Mouse (Mus musculus) kidney, adult 2 months (tissue): ENCODE measurements around the gene Aurkb. TPM values are rescaled to one million over a fixed set of nuclear protein-coding genes. Genes with fewer than 3 reads are reported as not detected.

Experiments
- DNase-seq: peaks from one replicate; pipeline ENCODE4 v3.0.0; 2021
- H3K27ac ChIP-seq: fragments of 200-500 bp; 2 replicates; pipeline ENCODE4 v1.5.1; 2012; ENCODE audit warnings: low read depth, low read length, control low read depth, inconsistent platforms; ENCODE audit not compliant: insufficient read depth
- H3K27me3 ChIP-seq: fragments of 200-500 bp; replicated peaks from 2 replicates; pipeline ENCODE4 v1.6.1; 2012; ENCODE audit warnings: mild to moderate bottlenecking, moderate library complexity, low read length, inconsistent platforms; ENCODE audit not compliant: control insufficient read depth, insufficient read depth
- H3K36me3 ChIP-seq: fragments of 200-500 bp; 2 replicates; pipeline ENCODE4 v1.6.1; 2012; ENCODE audit warnings: mild to moderate bottlenecking, moderate library complexity, low read length, inconsistent platforms; ENCODE audit not compliant: control insufficient read depth, insufficient read depth
- H3K4me1 ChIP-seq: fragments of 200-500 bp; 2 replicates; pipeline ENCODE4 v1.6.1; 2011; ENCODE audit warnings: low read length; ENCODE audit not compliant: control insufficient read depth, insufficient read depth
- H3K4me3 ChIP-seq: fragments of 200-500 bp; 2 replicates; pipeline ENCODE4 v1.5.1; 2011; ENCODE audit warnings: mild to moderate bottlenecking, low read depth, low read length, control low read depth; ENCODE audit not compliant: insufficient read depth
- CTCF ChIP-seq: fragments of 200-500 bp; conservative IDR thresholded peaks from 2 replicates; pipeline ENCODE4 v1.5.1; 2011; ENCODE audit warnings: low read depth, mild to moderate bottlenecking, control low read depth, low read length, moderate library complexity, mixed read lengths; ENCODE audit not compliant: insufficient read depth, insufficient read length
- POLR2A ChIP-seq: fragments of 200-500 bp; IDR thresholded peaks from one replicate; pipeline ENCODE4 v1.6.1; 2011; ENCODE audit warnings: low read depth, low read length, control low read depth
- WGBS: fragments of 180-500 bp; shearing (Covaris S2); methylation state at CpG from one replicate; pipeline ENCODE4 v1.1.7; 2018; 5-methylcytosine and 5-hydroxymethylcytosine counted together
- polyA plus RNA-seq: library from polyadenylated mRNA; depleted of rRNA; stranded (reverse); fragments of >200 nt; gene quantifications from 2 replicates; pipeline ENCODE4 v1.2.3, GENCODE M21; 2012

Gene Aurkb
- polyA plus RNA-seq, 1 experiment = 1.7 TPM

DNA sequence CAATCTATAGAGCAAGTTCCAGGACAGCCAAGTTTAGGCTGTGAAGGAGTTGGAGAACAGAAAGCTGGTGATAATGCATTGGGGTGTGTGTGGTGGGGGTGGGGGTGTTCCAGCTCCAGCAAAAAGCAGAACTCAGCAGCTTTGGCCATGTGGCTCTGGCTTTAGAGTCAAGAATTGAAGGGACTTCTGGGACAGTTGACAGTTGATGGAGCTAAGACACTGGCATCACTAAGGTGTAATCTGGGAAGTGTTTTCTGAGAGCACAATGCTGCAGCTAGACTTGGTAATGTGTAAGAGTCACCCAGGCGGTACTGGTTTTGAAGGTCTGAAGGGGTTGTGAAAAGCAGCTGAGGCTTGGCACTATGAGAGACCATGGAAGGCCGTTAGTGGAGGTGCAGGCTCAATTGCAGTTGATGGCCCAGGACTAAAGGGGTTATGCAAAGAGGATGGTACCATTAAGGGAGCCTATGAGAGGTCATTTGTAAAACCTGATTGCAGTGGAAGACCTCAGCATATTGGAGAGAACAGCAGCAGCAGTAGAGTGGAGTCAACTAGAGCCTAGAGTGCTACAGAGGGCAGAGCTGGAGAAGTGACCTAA lies 7.5 kb downstream of the Aurkb start:
- 75% methylated on average over 2 of the region's 2 CpGs for WGBS
- TF ChIP-seq CTCF (no peak), POLR2A (no peak)
- H3K36me3 ChIP-seq = no peaks in the 10 kb centered on the region

DNA sequence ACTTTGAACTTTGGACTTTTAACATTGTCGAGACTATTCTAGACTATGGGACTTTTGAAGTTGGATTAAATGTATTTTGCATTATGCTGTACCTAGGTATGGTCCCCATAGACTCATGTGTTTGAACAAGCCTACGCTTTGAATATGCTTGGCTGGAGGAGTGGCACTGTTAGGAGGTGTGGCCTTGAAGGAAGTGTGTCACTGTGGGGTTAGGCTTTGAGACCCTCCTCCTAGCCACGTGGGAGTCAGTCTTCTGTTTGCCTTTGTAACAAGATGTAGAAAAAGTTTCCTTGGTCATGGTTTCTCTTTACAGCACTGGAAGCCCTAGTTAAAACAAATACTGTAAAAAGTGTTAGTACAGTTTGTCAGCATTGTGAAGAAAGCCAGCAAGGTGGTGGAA lies 8.4 kb downstream of the Aurkb start:
- WGBS = 57% methylated on average over 3 of the region's 3 CpGs
- H3K36me3 ChIP-seq = no peaks in the 10 kb centered on the region

More for the DNA sequence above, 7.5 kb downstream of the Aurkb start:
- Histone ChIP-seq H3K27ac (no peak overlapping the region), H3K4me3 (no peak overlapping the region), H3K4me1 (no peaks in the 10 kb centered on the region), H3K27me3 (no peaks in the 10 kb centered on the region)
- DNase-seq = no peak

DNA sequence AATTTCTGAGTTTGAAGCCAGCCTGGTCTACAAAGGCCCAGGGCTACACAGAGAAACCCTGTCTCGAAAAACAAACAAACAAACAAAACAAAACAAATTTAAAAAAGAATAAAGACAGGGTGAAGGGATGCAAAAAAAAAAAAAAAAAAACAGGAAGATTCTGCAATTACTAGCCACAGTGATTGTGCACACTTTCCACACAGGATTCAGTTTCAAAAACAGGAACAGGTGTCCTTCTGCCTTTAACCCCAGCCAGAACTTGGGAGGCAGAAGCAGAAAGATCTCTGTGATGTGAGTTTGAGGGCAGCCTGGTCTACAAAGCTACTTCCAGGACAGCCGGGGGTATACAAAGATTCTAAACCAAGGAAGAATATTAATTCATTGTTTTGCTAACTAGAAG lies 12.8 kb downstream of the Aurkb start:
- Histone ChIP-seq H3K27me3 (no peaks in the 10 kb centered on the region), H3K27ac (no peak overlapping the region; the same call in 1 of the 2 replicates), H3K4me3 (peak overlapping the region; percentile 79; the same call in 1 of the 2 replicates), H3K4me1 (peaks cover 4% of the 10 kb centered on the region), H3K36me3 (no peaks in the 10 kb centered on the region)
- TF ChIP-seq CTCF = no peak
- TF ChIP-seq POLR2A = no peak
- 58% methylated on average over 2 of the region's 2 CpGs for WGBS
- no peak for DNase-seq

More for the DNA sequence above, 8.4 kb downstream of the Aurkb start:
- no peak overlapping the region for H3K4me3 ChIP-seq
- no peak for DNase-seq
- H3K27ac ChIP-seq = no peak overlapping the region
- no peak for TF ChIP-seq CTCF
- no peak for TF ChIP-seq POLR2A
- H3K27me3 ChIP-seq = no peaks in the 10 kb centered on the region
- H3K4me1 ChIP-seq = no peaks in the 10 kb centered on the region

DNA sequence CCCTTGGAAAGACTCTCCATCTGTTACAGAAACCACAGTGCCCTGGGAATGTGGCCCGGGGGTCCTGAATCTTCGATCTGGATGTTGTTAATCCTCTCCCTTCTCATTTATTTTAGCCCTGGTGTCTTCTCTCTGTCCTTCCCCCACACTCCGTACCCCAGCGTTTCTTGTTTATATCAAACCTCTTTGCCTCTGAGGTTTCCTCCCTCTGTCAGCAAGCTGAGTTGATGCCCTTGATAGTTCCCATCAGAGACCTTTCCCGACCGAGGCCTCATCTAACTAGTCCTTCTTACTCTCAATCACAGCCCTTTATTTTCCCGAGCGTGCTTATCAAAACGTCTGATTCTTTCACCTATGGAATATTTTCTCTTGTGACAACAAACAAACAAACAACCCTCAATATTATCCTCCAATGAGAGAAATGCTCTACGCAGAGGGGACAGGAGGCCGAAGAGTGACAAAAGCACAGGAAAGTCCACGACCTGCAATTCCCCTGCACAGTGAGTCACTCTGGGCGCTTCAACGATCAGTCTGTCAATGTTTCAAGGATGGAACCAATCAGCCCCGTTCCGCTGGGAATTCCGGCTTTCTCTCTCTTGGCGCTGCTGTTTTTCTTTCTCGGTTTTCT lies 13.4 kb downstream of the Aurkb start:
- H3K4me3 ChIP-seq = peak overlapping the region; percentile 79
- peak; percentile 22 for DNase-seq
- no peak for TF ChIP-seq POLR2A
- TF ChIP-seq CTCF = no peak
- no peaks in the 10 kb centered on the region for H3K36me3 ChIP-seq
- H3K27ac ChIP-seq = peak overlapping the region; percentile 85
- H3K4me1 ChIP-seq = peaks cover 4% of the 10 kb centered on the region
- under 1% methylated on average over 19 of the region's 19 CpGs for WGBS
- no peaks in the 10 kb centered on the region for H3K27me3 ChIP-seq

DNA sequence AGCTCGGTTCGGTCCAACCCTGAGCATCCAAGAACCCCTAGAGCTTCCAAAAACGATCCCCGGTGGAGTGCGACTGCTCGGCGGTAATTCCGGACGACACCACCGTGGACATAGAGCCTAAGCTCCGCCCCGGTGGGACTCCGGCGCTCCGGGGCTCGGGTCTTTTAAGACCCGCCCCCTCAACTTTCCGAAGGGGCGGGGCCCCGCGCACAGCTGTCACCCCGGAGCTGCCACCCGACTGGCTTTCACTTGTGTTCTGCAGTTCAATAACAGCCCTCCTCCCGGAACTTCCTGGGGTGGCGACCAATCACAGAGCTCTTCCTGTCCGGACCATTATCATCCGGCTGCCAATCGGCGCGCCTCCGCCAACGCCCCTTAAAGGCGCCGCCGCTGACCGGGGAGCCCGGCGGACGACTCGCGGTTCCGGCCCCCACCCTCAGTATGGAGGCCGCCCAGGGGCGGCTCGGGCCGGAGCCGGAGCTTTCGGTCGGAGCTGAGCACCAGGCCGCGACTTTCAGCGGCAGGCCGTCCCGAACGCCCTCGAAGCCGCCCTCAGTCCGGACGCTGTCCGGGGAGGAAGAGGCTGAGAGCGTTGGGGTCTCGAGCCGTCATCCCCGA lies 14.0 kb downstream of the Aurkb start, which contains the start of gene Borcs6:
Gene Borcs6 (plus strand): TSS at position 361 of the 618 bp plus-strand sequence.
- Histone ChIP-seq H3K27me3 (no peaks in the 10 kb centered on the region), H3K4me1 (peaks cover 10% of the 10 kb centered on the region), H3K27ac (peak within 1 kb of the TSS; percentile 85), H3K4me3 (peak within 1 kb of the TSS; percentile 79), H3K36me3 (no peaks in the 10 kb centered on the region)
- TF ChIP-seq CTCF = no peak
- peak; percentile 57 for TF ChIP-seq POLR2A
- under 1% methylated on average over 64 of the region's 64 CpGs for WGBS
- peak; percentile 99 for DNase-seq

DNA sequence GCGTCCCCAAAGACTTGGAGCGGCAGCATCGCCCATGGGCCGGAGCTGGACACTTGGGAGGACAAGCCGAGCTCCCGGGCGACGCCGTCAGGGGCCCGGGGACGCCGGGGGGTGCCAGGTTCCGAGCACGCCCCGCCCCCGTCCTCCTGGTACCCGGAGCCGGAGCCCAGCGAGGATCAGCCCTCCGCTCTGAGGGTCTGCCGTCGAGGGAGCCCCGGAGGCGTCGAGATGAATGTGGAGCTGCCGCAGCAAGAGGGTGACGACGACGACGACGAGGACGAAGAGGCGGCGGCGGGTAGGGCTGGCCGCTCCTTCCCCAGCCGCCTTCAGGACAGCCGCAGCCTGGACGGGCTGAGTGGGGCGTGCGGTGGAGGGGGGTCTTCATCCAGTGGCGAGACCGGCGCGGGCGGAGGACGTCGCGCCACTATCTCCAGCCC lies 14.5 kb downstream of the Aurkb start:
- no peaks in the 10 kb centered on the region for H3K36me3 ChIP-seq
- H3K27me3 ChIP-seq = no peaks in the 10 kb centered on the region
- peaks cover 12% of the 10 kb centered on the region for H3K4me1 ChIP-seq
- no peak for DNase-seq
- peak overlapping the region; percentile 74 for H3K27ac ChIP-seq
- under 1% methylated on average over 49 of the region's 49 CpGs for WGBS
- peak overlapping the region; percentile 62 for H3K4me3 ChIP-seq
- TF ChIP-seq CTCF = no peak
- TF ChIP-seq POLR2A = no peak
